8 mouse cellular contexts compared by ENCODE assay signal in genomic region chr17:53587074-53587851, GRCm38 (mm10). TPM values are rescaled to one million over a fixed set of nuclear protein-coding genes. Genes with fewer than 3 reads are reported as not detected.
DNase-seq lines count a peak whose midpoint lies in the region; ATAC-seq and TF ChIP-seq lines count a peak whose summit lies in the region.

No protein-coding gene starts in this region.

- DNase-seq in hindbrain, embryonic 11.5 days (ENCODE audit: low spot score), result peak; percentile 44
- no peak for DNase-seq in hindbrain, embryonic 10.5 days (ENCODE audit: low spot score)
- peak; percentile 83 to 86 for DNase-seq in cerebellum, postnatal 14 days
- DNase-seq in gastrocnemius, postnatal 4 days (ENCODE audit: low spot score in 2 of 2), result peak; percentile 63 to 84
- DNase-seq in left cerebral cortex, postnatal 4 days, result peak; percentile 86
- peak; percentile 55 for DNase-seq in splenic B cell, adult 2 months (ENCODE audit: low read depth, low spot score)

- no peak overlapping the region for H3K9ac ChIP-seq in hindbrain, embryonic 11.5 days (ENCODE audit: low read depth, low read length)
- H3K9ac ChIP-seq in intestine, postnatal 0 days (ENCODE audit: low read depth, low read length), result no peak overlapping the region
- no peak overlapping the region for H3K9ac ChIP-seq in midbrain, embryonic 16.5 days (ENCODE audit: low read depth, low read length)

- no peak overlapping the region for H3K4me2 ChIP-seq in hindbrain, embryonic 11.5 days (replicated peaks; ENCODE audit: low read depth, low read length)
- H3K4me2 ChIP-seq in intestine, postnatal 0 days (replicated peaks; ENCODE audit: low read depth), result 0 out of 2 replicates have a peak overlapping the region, but pooled peaks have one; percentile 1
- no peak overlapping the region for H3K4me2 ChIP-seq in midbrain, embryonic 16.5 days (ENCODE audit: low read length)

- no peaks in the 10 kb centered on the region for H3K9me3 ChIP-seq in hindbrain, embryonic 11.5 days (ENCODE audit: control insufficient read depth, low read length)
- H3K9me3 ChIP-seq in hindbrain, embryonic 10.5 days, result no peaks in the 10 kb centered on the region
- H3K9me3 ChIP-seq in intestine, postnatal 0 days (ENCODE audit: control insufficient read depth), result no peaks in the 10 kb centered on the region
- no peaks in the 10 kb centered on the region for H3K9me3 ChIP-seq in midbrain, embryonic 16.5 days (replicated peaks; ENCODE audit: control insufficient read depth, low read length, poor library complexity, severe bottlenecking)

- no peaks in the 10 kb centered on the region for H3K36me3 ChIP-seq in hindbrain, embryonic 11.5 days (ENCODE audit: control insufficient read depth, insufficient read depth, low read length)
- no peaks in the 10 kb centered on the region for H3K36me3 ChIP-seq in hindbrain, embryonic 10.5 days
- H3K36me3 ChIP-seq in intestine, postnatal 0 days (ENCODE audit: control insufficient read depth, insufficient read depth), result no peaks in the 10 kb centered on the region
- H3K36me3 ChIP-seq in midbrain, embryonic 16.5 days (ENCODE audit: control insufficient read depth, insufficient read depth, low read length), result no peaks in the 10 kb centered on the region
- H3K36me3 ChIP-seq in splenic B cell, adult 2 months (ENCODE audit: control insufficient read depth, insufficient read depth, low read length, poor library complexity, severe bottlenecking), result no peaks in the 10 kb centered on the region

- H3K27me3 ChIP-seq in hindbrain, embryonic 11.5 days (ENCODE audit: control insufficient read depth, insufficient read depth, low read length), result no peaks in the 10 kb centered on the region
- H3K27me3 ChIP-seq in hindbrain, embryonic 10.5 days (ENCODE audit: insufficient read depth, poor library complexity, severe bottlenecking), result no peaks in the 10 kb centered on the region
- H3K27me3 ChIP-seq in intestine, postnatal 0 days (replicated peaks; ENCODE audit: control insufficient read depth, insufficient read depth, low read length), result no peaks in the 10 kb centered on the region
- H3K27me3 ChIP-seq in midbrain, embryonic 16.5 days (ENCODE audit: control insufficient read depth, insufficient read depth, low read depth, low read length), result no peaks in the 10 kb centered on the region
- H3K27me3 ChIP-seq in splenic B cell, adult 2 months (ENCODE audit: control insufficient read depth, insufficient read depth, low read length, poor library complexity, severe bottlenecking), result no peaks in the 10 kb centered on the region

- 73% methylated on average over 14 of the region's 14 CpGs for whole genome bisulfite sequencing in hindbrain, embryonic 11.5 days
- 82% methylated on average over 14 of the region's 14 CpGs for WGBS in hindbrain, embryonic 10.5 days
- WGBS in intestine, postnatal 0 days, result 26% methylated on average over 14 of the region's 14 CpGs
- WGBS in midbrain, embryonic 16.5 days, result 46% methylated on average over 14 of the region's 14 CpGs

- H3K27ac ChIP-seq in hindbrain, embryonic 11.5 days (ENCODE audit: low read depth, low read length), result no peak overlapping the region
- H3K27ac ChIP-seq in hindbrain, embryonic 10.5 days, result no peak overlapping the region
- peak overlapping the region; percentile 15; the same call in 1 of the 2 replicates for H3K27ac ChIP-seq in intestine, postnatal 0 days (ENCODE audit: low read depth, low read length)
- H3K27ac ChIP-seq in midbrain, embryonic 16.5 days (ENCODE audit: low read length), result no peak overlapping the region

- TF ChIP-seq CTCF in intestine, postnatal 0 days (IDR thresholded peaks at IDR 0.05; ENCODE audit: low read depth), result no peak

- intact Hi-C loops in left cerebral cortex, postnatal 4 days (cut with DNase I), result no loop called here

- no peak overlapping the region for H3K4me3 ChIP-seq in hindbrain, embryonic 11.5 days (ENCODE audit: low read depth, low read length)
- H3K4me3 ChIP-seq in hindbrain, embryonic 10.5 days, result no peak overlapping the region
- H3K4me3 ChIP-seq in intestine, postnatal 0 days (ENCODE audit: low read depth, low read length), result no peak overlapping the region
- H3K4me3 ChIP-seq in midbrain, embryonic 16.5 days (ENCODE audit: low read depth, low read length), result no peak overlapping the region

- H3K4me1 ChIP-seq in hindbrain, embryonic 11.5 days (replicated peaks; ENCODE audit: control insufficient read depth, insufficient read depth, low read length), result no peaks in the 10 kb centered on the region
- H3K4me1 ChIP-seq in hindbrain, embryonic 10.5 days (replicated peaks), result peaks cover 6% of the 10 kb centered on the region
- peaks cover 5% of the 10 kb centered on the region for H3K4me1 ChIP-seq in intestine, postnatal 0 days (replicated peaks; ENCODE audit: control insufficient read depth, insufficient read depth, low read length)
- H3K4me1 ChIP-seq in midbrain, embryonic 16.5 days (ENCODE audit: control insufficient read depth, insufficient read depth, low read length), result peaks cover 8% of the 10 kb centered on the region; the same call in 1 of the 2 replicates

- peak; percentile 69 for ATAC-seq in hindbrain, embryonic 11.5 days (ENCODE audit: low FRiP score)
- ATAC-seq in intestine, postnatal 0 days, result peak; percentile 95
- ATAC-seq in midbrain, embryonic 16.5 days, result peak; percentile 68; the same call in 1 of the 2 replicates

RNA-seq across cellular contexts. Expression of gene Kat2b, which starts 20.6 kb away (rescaled TPM):
- 4.4 and 9.6 TPM in 2 replicates for polyA plus RNA-seq in hindbrain, embryonic 11.5 days (2014; fragmentation: Nextera tagmentation; extraction: Ambion mirVana)
- 2.5 TPM in 2 replicates for polyA plus RNA-seq in hindbrain, embryonic 10.5 days (2016; fragmentation: Nextera tagmentation; extraction: Ambion mirVana)
- total RNA-seq in gastrocnemius, postnatal 4 days (2021), result 10 to 100 TPM; 31.8 to 38.8 TPM
- polyA plus RNA-seq in intestine, postnatal 0 days (2015; fragmentation: Nextera tagmentation; extraction: Ambion mirVana), result 5.9 and 6.1 TPM in 2 replicates
- total RNA-seq in left cerebral cortex, postnatal 4 days (2021), result 10 to 100 TPM; 14.2 to 14.4 TPM
- 7.2 and 8.7 TPM in 2 replicates for polyA plus RNA-seq in midbrain, embryonic 16.5 days (2015; fragmentation: Nextera tagmentation; extraction: Ambion mirVana)

RNA-seq across cellular contexts. Expression of gene Pp2d1, which starts 48.0 kb away (rescaled TPM):
- 0.56 and 0.77 TPM in 2 replicates for polyA plus RNA-seq in hindbrain, embryonic 11.5 days (2014; fragmentation: Nextera tagmentation; extraction: Ambion mirVana)
- 0.18 and 0.29 TPM in 2 replicates for polyA plus RNA-seq in hindbrain, embryonic 10.5 days (2016; fragmentation: Nextera tagmentation; extraction: Ambion mirVana)
- total RNA-seq in gastrocnemius, postnatal 4 days (2021), result not detected
- 0.07 and 0.27 TPM in 2 replicates for polyA plus RNA-seq in intestine, postnatal 0 days (2015; fragmentation: Nextera tagmentation; extraction: Ambion mirVana)
- not detected for total RNA-seq in left cerebral cortex, postnatal 4 days (2021)
- 0.46 and 0.50 TPM in 2 replicates for polyA plus RNA-seq in midbrain, embryonic 16.5 days (2015; fragmentation: Nextera tagmentation; extraction: Ambion mirVana)
